In the genomic region with DNA sequence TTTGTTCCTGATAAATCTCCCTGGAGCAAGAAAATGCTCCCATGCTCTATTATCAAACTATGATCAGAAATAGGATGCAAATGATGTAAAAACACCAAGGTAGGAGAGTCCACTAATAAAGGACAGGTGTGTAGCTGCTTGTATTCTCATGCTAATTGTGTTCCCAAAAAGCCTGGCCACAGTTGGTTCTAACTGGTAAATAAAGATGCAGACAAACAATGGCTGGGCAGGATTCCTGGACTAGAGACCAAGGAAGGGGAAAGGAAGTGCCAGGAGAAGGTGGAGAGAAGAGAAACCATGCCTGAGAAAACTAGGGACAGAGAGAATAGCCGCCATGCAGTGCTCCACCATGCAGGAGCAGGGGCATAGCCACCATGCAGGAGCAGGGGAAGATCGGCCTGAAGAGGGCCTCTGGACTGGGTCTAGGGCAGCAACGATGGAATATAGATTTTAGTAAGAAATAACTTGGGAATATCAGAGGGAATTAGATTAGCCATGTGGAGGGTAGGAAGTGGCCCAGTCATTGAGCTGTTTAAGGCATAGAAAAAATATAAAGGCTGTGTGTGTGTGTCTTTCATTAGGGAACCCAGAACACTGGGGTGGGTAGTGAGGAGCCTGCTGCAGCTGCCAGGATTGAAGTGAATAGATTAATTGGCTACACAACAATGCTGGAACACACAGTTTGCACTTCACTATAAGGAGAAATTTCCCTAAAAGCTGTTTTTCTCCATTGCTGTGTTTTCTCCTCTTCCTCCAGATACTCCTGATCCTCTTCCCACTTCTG, we compare ENCODE assay signal across 15 mouse cellular contexts.
"Had no signal": no experiment of that assay in that cellular context is flagged by ENCODE, and none has a peak within 500 bp of the region (broad histone marks: within the 10 kb centered on the region; RNA-seq: fewer than 3 reads in every experiment).

No protein-coding gene starts in this region.

- H3K27ac ChIP-seq: layer of hippocampus, adult 2 months; left cerebral cortex, adult 2 months; liver, embryonic 13.5 days; lung, embryonic 15.5 days; midbrain, embryonic 13.5 days; stomach, postnatal 0 days had no signal

- H3K4me1 ChIP-seq: liver, embryonic 13.5 days; midbrain, embryonic 13.5 days had no signal

- H3K9ac ChIP-seq: limb, embryonic 12.5 days; liver, embryonic 13.5 days; liver, postnatal 0 days; lung, embryonic 15.5 days; midbrain, embryonic 13.5 days had no signal

- H3K4me2 ChIP-seq: limb, embryonic 12.5 days; liver, embryonic 13.5 days; lung, embryonic 15.5 days; midbrain, embryonic 13.5 days had no signal

- H3K4me3 ChIP-seq: layer of hippocampus, adult 2 months; left cerebral cortex, adult 2 months; limb, embryonic 12.5 days; liver, embryonic 13.5 days; lung, embryonic 15.5 days; midbrain, embryonic 13.5 days had no signal

- H3K36me3 ChIP-seq: limb, embryonic 12.5 days; liver, embryonic 13.5 days; lung, embryonic 15.5 days; midbrain, embryonic 13.5 days had no signal

- H3K9me3 ChIP-seq: limb, embryonic 12.5 days; liver, embryonic 13.5 days; lung, embryonic 15.5 days had no signal

- DNase-seq: kidney, postnatal 10 days; kidney, postnatal 4 days; liver; liver, embryonic 13.5 days; liver, postnatal 0 days; lung, postnatal 14 days; right cerebral cortex, adult 18-20 months; right cerebral cortex, postnatal 25 days; thymus, postnatal 4 days had no signal

- H3K27me3 ChIP-seq: limb, embryonic 12.5 days; liver, embryonic 13.5 days; lung, embryonic 15.5 days; midbrain, embryonic 13.5 days had no signal

- ATAC-seq: liver, postnatal 0 days; midbrain, embryonic 13.5 days had no signal
